Mouse (Mus musculus): Measurements from ENCODE around the gene Supt3. TPM values are rescaled to one million over a fixed set of nuclear protein-coding genes. Genes with fewer than 3 reads are reported as not detected.

Supt3 gene
- polyA plus RNA-seq, 1 experiment from 2014 or later: 18.1 TPM

- no peak overlapping the region for H3K27ac ChIP-seq (replicated peaks)
- WGBS: 63% methylated on average over 14 of the region's 14 CpGs
- no peak for ATAC-seq (ENCODE audit: insufficient number of reproducible peaks, low FRiP score, low TSS enrichment, low read depth)
These were observed 367.7 kb downstream of the Supt3 start for GRCm38 (mm10) chr17:45144656-45145055.

GRCm38 (mm10) chr17:45151312-45151929 lies 374.5 kb downstream of the Supt3 start:
- Histone ChIP-seq H3K9ac (no peak overlapping the region), H3K4me1 (peaks cover 15% of the 10 kb centered on the region), H3K27ac (replicated peaks) (no peak overlapping the region), H3K4me2 (replicated peaks) (no peak overlapping the region), H3K4me3 (replicated peaks) (no peak overlapping the region), H3K27me3 (peaks cover 13% of the 10 kb centered on the region), H3K36me3 (no peaks in the 10 kb centered on the region), H3K9me3 (replicated peaks) (no peaks in the 10 kb centered on the region)
- no peak for ATAC-seq (ENCODE audit: insufficient number of reproducible peaks, low FRiP score, low TSS enrichment, low read depth)
- 70% methylated on average over 17 of the region's 17 CpGs for WGBS

More at GRCm38 (mm10) chr17:45144656-45145055, 367.7 kb downstream of the Supt3 start:
- H3K9me3 ChIP-seq (replicated peaks): no peaks in the 10 kb centered on the region
- H3K4me1 ChIP-seq: 0 out of 2 replicates have a peak, but pooled peaks cover 4% of the 10 kb centered on the region
- H3K9ac ChIP-seq: no peak overlapping the region
- no peaks in the 10 kb centered on the region for H3K27me3 ChIP-seq
- no peak overlapping the region for H3K4me3 ChIP-seq (replicated peaks)
- H3K4me2 ChIP-seq (replicated peaks): no peak overlapping the region
- no peaks in the 10 kb centered on the region for H3K36me3 ChIP-seq

- Histone ChIP-seq H3K4me1 (peaks cover 23% of the 10 kb centered on the region), H3K9me3 (replicated peaks) (no peaks in the 10 kb centered on the region), H3K27ac (replicated peaks) (no peak overlapping the region), H3K27me3 (peaks cover 15% of the 10 kb centered on the region), H3K4me3 (replicated peaks) (no peak overlapping the region), H3K4me2 (replicated peaks) (no peak overlapping the region), H3K9ac (no peak overlapping the region), H3K36me3 (no peaks in the 10 kb centered on the region)
- 25% methylated on average over 6 of the region's 6 CpGs for WGBS
- no peak for ATAC-seq (ENCODE audit: insufficient number of reproducible peaks, low FRiP score, low TSS enrichment, low read depth)
These were observed 376.8 kb downstream of the Supt3 start for GRCm38 (mm10) chr17:45153721-45154120.

- 24% methylated on average over 16 of the region's 16 CpGs for WGBS
These were observed 381.3 kb downstream of the Supt3 start for GRCm38 (mm10) chr17:45158171-45158691.

GRCm38 (mm10) chr17:45160651-45161050 lies 383.7 kb downstream of the Supt3 start:
- H3K27me3 ChIP-seq: peaks cover 3% of the 10 kb centered on the region; the same call in 1 of the 2 replicates
- no peak overlapping the region for H3K27ac ChIP-seq (replicated peaks)
- 84% methylated on average over 6 of the region's 6 CpGs for WGBS
- no peak overlapping the region for H3K9ac ChIP-seq
- no peaks in the 10 kb centered on the region for H3K9me3 ChIP-seq (replicated peaks)
- H3K4me2 ChIP-seq (replicated peaks): no peak overlapping the region
- peaks cover 16% of the 10 kb centered on the region for H3K4me1 ChIP-seq
- no peaks in the 10 kb centered on the region for H3K36me3 ChIP-seq
- ATAC-seq (ENCODE audit: insufficient number of reproducible peaks, low FRiP score, low TSS enrichment, low read depth): no peak
- no peak overlapping the region for H3K4me3 ChIP-seq (replicated peaks)

More at GRCm38 (mm10) chr17:45158171-45158691, 381.3 kb downstream of the Supt3 start:
- H3K9me3 ChIP-seq (replicated peaks): no peaks in the 10 kb centered on the region
- H3K36me3 ChIP-seq: no peaks in the 10 kb centered on the region
- peak; percentile 60 for ATAC-seq (ENCODE audit: insufficient number of reproducible peaks, low FRiP score, low TSS enrichment, low read depth)
- H3K9ac ChIP-seq: no peak overlapping the region
- no peak overlapping the region for H3K4me3 ChIP-seq (replicated peaks)
- peaks cover 16% of the 10 kb centered on the region for H3K4me1 ChIP-seq
- H3K27me3 ChIP-seq: peaks cover 8% of the 10 kb centered on the region
- peak overlapping the region; percentile 22; the same call in 1 of the 2 replicates for H3K4me2 ChIP-seq (replicated peaks)
- no peak overlapping the region for H3K27ac ChIP-seq (replicated peaks)

- H3K36me3 ChIP-seq: no peaks in the 10 kb centered on the region
- no peak overlapping the region for H3K9ac ChIP-seq
- H3K4me1 ChIP-seq: 0 out of 2 replicates have a peak, but pooled peaks cover 12% of the 10 kb centered on the region
- ATAC-seq (ENCODE audit: insufficient number of reproducible peaks, low FRiP score, low TSS enrichment, low read depth): no peak
- 20% methylated on average over 4 of the region's 4 CpGs for WGBS
- H3K27ac ChIP-seq (replicated peaks): no peak overlapping the region
- H3K27me3 ChIP-seq: 0 out of 2 replicates have a peak, but pooled peaks cover under 1% of the 10 kb centered on the region
- H3K9me3 ChIP-seq (replicated peaks): no peaks in the 10 kb centered on the region
- no peak overlapping the region for H3K4me2 ChIP-seq (replicated peaks)
- no peak overlapping the region for H3K4me3 ChIP-seq (replicated peaks)
These were observed 388.8 kb downstream of the Supt3 start for GRCm38 (mm10) chr17:45165741-45166140.

Other genes starting within 250 kb of the Supt3 start
- 28.5 and 30.1 TPM in 2 replicates for gene Runx2, start 37.6 kb downstream of the Supt3 start, polyA plus RNA-seq (2015; fragmentation: Nextera tagmentation; extraction: Ambion mirVana)